Mouse (Mus musculus): ENCODE measurements around the gene Kcnd1. TPM values are rescaled to one million over a fixed set of nuclear protein-coding genes. Genes with fewer than 3 reads are reported as not detected.

The Kcnd1 gene
- polyA plus RNA-seq, 1 experiment from 2014 or later: 0.72 TPM

GRCm38 (mm10) chrX:7863181-7863580, 41.1 kb downstream of the Kcnd1 start:
- 81% methylated on average over 1 of the region's 1 CpGs for WGBS
- H3K4me1 ChIP-seq: 0 out of 2 replicates have a peak, but pooled peaks cover 9% of the 10 kb centered on the region
- ATAC-seq (ENCODE audit: extremely low read depth, insufficient number of reproducible peaks, low FRiP score, low TSS enrichment): no peak
- no peak overlapping the region for H3K27ac ChIP-seq (replicated peaks)
- H3K36me3 ChIP-seq: peaks cover 11% of the 10 kb centered on the region
- no peaks in the 10 kb centered on the region for H3K9me3 ChIP-seq
- no peaks in the 10 kb centered on the region for H3K27me3 ChIP-seq (replicated peaks)
- no peak overlapping the region for H3K9ac ChIP-seq
- no peak overlapping the region for H3K4me3 ChIP-seq
- H3K4me2 ChIP-seq: no peak overlapping the region

- WGBS: 78% methylated on average over 3 of the region's 3 CpGs
- H3K9me3 ChIP-seq: no peaks in the 10 kb centered on the region
- 0 out of 2 replicates have a peak, but pooled peaks cover 9% of the 10 kb centered on the region for H3K4me1 ChIP-seq
- no peak overlapping the region for H3K4me3 ChIP-seq
- H3K27ac ChIP-seq (replicated peaks): no peak overlapping the region
- peaks cover 11% of the 10 kb centered on the region for H3K36me3 ChIP-seq
- no peak overlapping the region for H3K9ac ChIP-seq
- ATAC-seq (ENCODE audit: extremely low read depth, insufficient number of reproducible peaks, low FRiP score, low TSS enrichment): no peak
- no peak overlapping the region for H3K4me2 ChIP-seq
- H3K27me3 ChIP-seq (replicated peaks): no peaks in the 10 kb centered on the region
Measured at GRCm38 (mm10) chrX:7864551-7864950, 42.5 kb downstream of the Kcnd1 start.

GRCm38 (mm10) chrX:7865343-7865742, 43.3 kb downstream of the Kcnd1 start:
- H3K4me3 ChIP-seq: no peak overlapping the region
- no peak overlapping the region for H3K27ac ChIP-seq (replicated peaks)
- no peaks in the 10 kb centered on the region for H3K27me3 ChIP-seq (replicated peaks)
- 53% methylated on average over 2 of the region's 2 CpGs for WGBS
- ATAC-seq (ENCODE audit: extremely low read depth, insufficient number of reproducible peaks, low FRiP score, low TSS enrichment): no peak
- no peak overlapping the region for H3K9ac ChIP-seq
- H3K9me3 ChIP-seq: no peaks in the 10 kb centered on the region
- H3K4me1 ChIP-seq: 0 out of 2 replicates have a peak, but pooled peaks cover 9% of the 10 kb centered on the region
- H3K36me3 ChIP-seq: peaks cover 11% of the 10 kb centered on the region
- no peak overlapping the region for H3K4me2 ChIP-seq

GRCm38 (mm10) chrX:7865786-7866185, 43.7 kb downstream of the Kcnd1 start:
- WGBS: 48% methylated on average over 2 of the region's 2 CpGs
- no peak overlapping the region for H3K27ac ChIP-seq (replicated peaks)
- no peaks in the 10 kb centered on the region for H3K9me3 ChIP-seq
- peaks cover 11% of the 10 kb centered on the region for H3K36me3 ChIP-seq
- no peak overlapping the region for H3K4me3 ChIP-seq
- no peak overlapping the region for H3K4me2 ChIP-seq
- no peak overlapping the region for H3K9ac ChIP-seq
- no peak for ATAC-seq (ENCODE audit: extremely low read depth, insufficient number of reproducible peaks, low FRiP score, low TSS enrichment)
- no peaks in the 10 kb centered on the region for H3K27me3 ChIP-seq (replicated peaks)
- H3K4me1 ChIP-seq: 0 out of 2 replicates have a peak, but pooled peaks cover 9% of the 10 kb centered on the region

GRCm38 (mm10) chrX:7867141-7867540, 45.1 kb downstream of the Kcnd1 start:
- Histone ChIP-seq H3K4me3 (no peak overlapping the region), H3K9me3 (no peaks in the 10 kb centered on the region), H3K4me1 (0 out of 2 replicates have a peak, but pooled peaks cover 9% of the 10 kb centered on the region), H3K36me3 (peaks cover 20% of the 10 kb centered on the region), H3K9ac (no peak overlapping the region), H3K4me2 (no peak overlapping the region), H3K27ac (replicated peaks) (no peak overlapping the region), H3K27me3 (replicated peaks) (no peaks in the 10 kb centered on the region)
- ATAC-seq (ENCODE audit: extremely low read depth, insufficient number of reproducible peaks, low FRiP score, low TSS enrichment): no peak
- 89% methylated on average over 1 of the region's 1 CpGs for WGBS

- no peak overlapping the region for H3K27ac ChIP-seq (replicated peaks)
- H3K4me1 ChIP-seq: 0 out of 2 replicates have a peak, but pooled peaks cover 9% of the 10 kb centered on the region
- 52% methylated on average over 2 of the region's 2 CpGs for WGBS
Measured at GRCm38 (mm10) chrX:7868506-7868905, 46.4 kb downstream of the Kcnd1 start.

GRCm38 (mm10) chrX:7869826-7870225, 47.7 kb downstream of the Kcnd1 start:
- ATAC-seq (ENCODE audit: extremely low read depth, insufficient number of reproducible peaks, low FRiP score, low TSS enrichment): no peak
- 41% methylated on average over 3 of the region's 3 CpGs for WGBS

More at GRCm38 (mm10) chrX:7868506-7868905, 46.4 kb downstream of the Kcnd1 start:
- Histone ChIP-seq H3K27me3 (replicated peaks) (no peaks in the 10 kb centered on the region), H3K9me3 (no peaks in the 10 kb centered on the region), H3K4me2 (no peak overlapping the region), H3K36me3 (peaks cover 30% of the 10 kb centered on the region), H3K9ac (no peak overlapping the region), H3K4me3 (no peak overlapping the region)
- no peak for ATAC-seq (ENCODE audit: extremely low read depth, insufficient number of reproducible peaks, low FRiP score, low TSS enrichment)

GRCm38 (mm10) chrX:7878007-7878419, 55.9 kb downstream of the Kcnd1 start, which contains the start of gene Pim2:
Gene Pim2, plus strand, starts transcription at chrX:7878262.
- H3K36me3 ChIP-seq: peaks cover 28% of the 10 kb centered on the region
- no peaks in the 10 kb centered on the region for H3K27me3 ChIP-seq (replicated peaks)
- H3K4me1 ChIP-seq: peaks cover 13% of the 10 kb centered on the region; the same call in 1 of the 2 replicates
- H3K4me3 ChIP-seq: peak within 1 kb of the TSS; percentile 54
- no peaks in the 10 kb centered on the region for H3K9me3 ChIP-seq
- 6% methylated on average over 37 of the region's 38 CpGs for WGBS
- H3K4me2 ChIP-seq: peak within 1 kb of the TSS; percentile 81
- H3K9ac ChIP-seq: peak within 1 kb of the TSS; percentile 75
- peak; percentile 44; the same call in 1 of the 2 replicates for ATAC-seq (ENCODE audit: extremely low read depth, insufficient number of reproducible peaks, low FRiP score, low TSS enrichment)
- no peak within 1 kb of the TSS for H3K27ac ChIP-seq (replicated peaks)

More at GRCm38 (mm10) chrX:7869826-7870225, 47.7 kb downstream of the Kcnd1 start:
- H3K9ac ChIP-seq: no peak overlapping the region
- no peak overlapping the region for H3K4me2 ChIP-seq
- no peaks in the 10 kb centered on the region for H3K27me3 ChIP-seq (replicated peaks)
- H3K36me3 ChIP-seq: peaks cover 42% of the 10 kb centered on the region
- no peak overlapping the region for H3K27ac ChIP-seq (replicated peaks)
- 0 out of 2 replicates have a peak, but pooled peaks cover 9% of the 10 kb centered on the region for H3K4me1 ChIP-seq
- H3K4me3 ChIP-seq: no peak overlapping the region
- H3K9me3 ChIP-seq: no peaks in the 10 kb centered on the region

GRCm38 (mm10) chrX:7878495-7878894, 56.4 kb downstream of the Kcnd1 start:
- Histone ChIP-seq H3K27ac (replicated peaks) (no peak overlapping the region), H3K36me3 (peaks cover 24% of the 10 kb centered on the region), H3K4me2 (peak overlapping the region; percentile 81), H3K9ac (peak overlapping the region; percentile 75), H3K27me3 (replicated peaks) (no peaks in the 10 kb centered on the region), H3K4me1 (peaks cover 13% of the 10 kb centered on the region; the same call in 1 of the 2 replicates), H3K9me3 (no peaks in the 10 kb centered on the region), H3K4me3 (peak overlapping the region; percentile 54)
- 0 out of 2 replicates have a peak, but pooled peaks have one; percentile 51 for ATAC-seq (ENCODE audit: extremely low read depth, insufficient number of reproducible peaks, low FRiP score, low TSS enrichment)
- 13% methylated on average over 21 of the region's 21 CpGs for WGBS

- no peak for ATAC-seq (ENCODE audit: extremely low read depth, insufficient number of reproducible peaks, low FRiP score, low TSS enrichment)
- 0 out of 2 replicates have a peak overlapping the region, but pooled peaks have one; percentile 19 for H3K9ac ChIP-seq
- H3K27me3 ChIP-seq (replicated peaks): no peaks in the 10 kb centered on the region
- 5% methylated on average over 11 of the region's 11 CpGs for WGBS
- peak overlapping the region; percentile 81 for H3K4me2 ChIP-seq
- H3K9me3 ChIP-seq: no peaks in the 10 kb centered on the region
- no peak overlapping the region for H3K27ac ChIP-seq (replicated peaks)
- peaks cover 12% of the 10 kb centered on the region; the same call in 1 of the 2 replicates for H3K36me3 ChIP-seq
- peaks cover 15% of the 10 kb centered on the region for H3K4me1 ChIP-seq
- peak overlapping the region; percentile 23; the same call in 1 of the 2 replicates for H3K4me3 ChIP-seq
Measured at GRCm38 (mm10) chrX:7879819-7880218, 57.7 kb downstream of the Kcnd1 start.

GRCm38 (mm10) chrX:7883841-7884567, 61.9 kb downstream of the Kcnd1 start, which contains the start of gene Slc35a2:
Gene Slc35a2, plus strand, starts transcription at chrX:7884028.
- H3K9ac ChIP-seq: peak within 1 kb of the TSS; percentile 77
- peaks cover 9% of the 10 kb centered on the region; the same call in 1 of the 2 replicates for H3K36me3 ChIP-seq
- H3K27ac ChIP-seq (replicated peaks): peak within 1 kb of the TSS; percentile 87
- H3K4me1 ChIP-seq: peaks cover 12% of the 10 kb centered on the region
- peak within 1 kb of the TSS; percentile 65 for H3K4me3 ChIP-seq
- WGBS: 6% methylated on average over 49 of the region's 49 CpGs
- no peaks in the 10 kb centered on the region for H3K9me3 ChIP-seq
- H3K4me2 ChIP-seq: peak within 1 kb of the TSS; percentile 72
- ATAC-seq (ENCODE audit: extremely low read depth, insufficient number of reproducible peaks, low FRiP score, low TSS enrichment): peak; percentile 85
- H3K27me3 ChIP-seq (replicated peaks): no peaks in the 10 kb centered on the region
